Mouse (Mus musculus) liver, embryonic 16.5 days (tissue): Measurements from ENCODE around the gene Pigh. TPM values are rescaled to one million over a fixed set of nuclear protein-coding genes. Genes with fewer than 3 reads are reported as not detected.

Experiments
- ATAC-seq: fragments of 200-750 bp; cut with Nextera tagmentation; 2 replicates; pipeline ENCODE4 v1.8.0; 2017; ENCODE audit warnings: low read depth, mild to moderate bottlenecking, moderate number of reproducible peaks, moderate library complexity
- H3K27ac ChIP-seq: fragments of 300-500 bp; sonication (generic); 2 replicates; pipeline ENCODE4 v1.5.1; 2014; ENCODE audit warnings: mild to moderate bottlenecking, low read length
- H3K27me3 ChIP-seq: fragments of 300-500 bp; sonication (generic); 2 replicates; pipeline ENCODE4 v1.6.1; 2014; ENCODE audit warnings: low read depth, low read length, mixed read lengths; ENCODE audit not compliant: control insufficient read depth, insufficient read depth
- H3K36me3 ChIP-seq: fragments of 300-500 bp; sonication (generic); 2 replicates; pipeline ENCODE4 v1.6.1; 2014; ENCODE audit warnings: mild to moderate bottlenecking; ENCODE audit not compliant: control insufficient read depth, insufficient read depth
- H3K4me1 ChIP-seq: fragments of 300-500 bp; sonication (generic); 2 replicates; pipeline ENCODE4 v1.6.1; 2014; ENCODE audit warnings: low read depth, low read length, mixed read lengths; ENCODE audit not compliant: control insufficient read depth
- H3K4me2 ChIP-seq: fragments of 300-500 bp; sonication (generic); 2 replicates; pipeline ENCODE4 v1.6.1; 2014; ENCODE audit warnings: low read depth, low read length, mixed read lengths
- H3K4me3 ChIP-seq: fragments of 300-500 bp; sonication (generic); 2 replicates; pipeline ENCODE4 v1.5.1; 2014; ENCODE audit warnings: low read depth, mild to moderate bottlenecking, low read length
- H3K9ac ChIP-seq: fragments of 300-500 bp; sonication (generic); 2 replicates; pipeline ENCODE4 v1.6.1; 2014; ENCODE audit warnings: low read depth, low read length
- H3K9me3 ChIP-seq: fragments of 300-500 bp; sonication (generic); replicated peaks from 2 replicates; pipeline ENCODE4 v1.6.1; 2016; ENCODE audit warnings: low read length; ENCODE audit not compliant: control insufficient read depth
- WGBS: fragments of 180-500 bp; shearing (Covaris S2); extraction: QIAGEN DNeasy Blood & Tissue Kit; methylation state at CpG from one replicate; pipeline ENCODE4 v1.1.7; 2014; ENCODE audit not compliant: insufficient replicate concordance; 5-methylcytosine and 5-hydroxymethylcytosine counted together
- polyA plus RNA-seq: library from polyadenylated mRNA; unstranded; fragments of >200 nt; fragmentation: Nextera tagmentation; extraction: Ambion mirVana; gene quantifications from 2 replicates; pipeline ENCODE4 v1.2.1, GENCODE M21; 2015

Gene Pigh
- polyA plus RNA-seq, 1 experiment from 2014 or later, result 5.4 TPM

DNA sequence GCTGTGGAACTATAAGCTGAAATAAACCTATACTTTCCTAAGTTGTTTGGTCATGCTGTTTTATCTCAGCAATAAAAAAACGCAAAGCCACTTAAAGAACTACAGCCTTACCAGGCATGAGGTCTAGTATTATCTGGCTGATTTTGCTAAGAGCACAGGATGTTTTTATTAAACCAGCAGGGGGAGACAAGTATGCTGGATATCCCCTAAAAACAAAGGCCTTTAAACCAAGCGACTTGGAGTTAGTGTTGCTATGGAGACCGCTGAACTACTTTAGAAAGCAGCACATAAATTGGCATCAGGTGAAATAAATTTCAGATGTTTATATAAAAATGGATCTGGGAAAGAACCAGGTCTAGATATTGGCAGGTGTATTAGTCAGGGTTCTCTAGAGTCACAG lies 33.4 kb upstream of the Pigh start:
- Histone ChIP-seq H3K4me3 (no peak overlapping the region), H3K27ac (no peak overlapping the region)
- 27% methylated on average over 3 of the region's 3 CpGs for WGBS

DNA sequence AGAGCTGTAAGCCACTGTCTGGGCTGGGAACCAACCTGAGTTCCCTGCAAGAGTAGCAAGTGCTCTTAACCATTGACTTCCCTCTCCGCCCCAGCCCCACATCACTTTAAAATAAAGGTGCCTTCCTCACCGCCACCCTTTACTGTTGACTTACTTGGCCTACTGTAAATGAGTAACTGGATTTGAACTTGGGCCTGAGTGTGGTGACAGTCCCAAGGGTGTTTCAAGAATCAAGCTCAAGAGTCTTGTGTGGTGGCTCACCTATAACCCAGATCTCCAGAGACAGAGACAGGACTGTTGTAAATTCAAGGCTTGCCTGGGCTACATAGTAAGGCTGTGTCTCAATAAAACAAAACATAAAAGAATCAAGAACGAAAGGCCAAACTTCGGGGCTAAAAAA lies 29.5 kb upstream of the Pigh start:
- no peak overlapping the region for H3K4me3 ChIP-seq
- H3K4me1 ChIP-seq, result no peaks in the 10 kb centered on the region
- H3K9ac ChIP-seq, result no peak overlapping the region
- no peak overlapping the region for H3K27ac ChIP-seq
- 66% methylated on average over 4 of the region's 4 CpGs for WGBS
- ATAC-seq, result no peak
- H3K4me2 ChIP-seq, result no peak overlapping the region
- no peaks in the 10 kb centered on the region for H3K9me3 ChIP-seq
- H3K36me3 ChIP-seq, result no peaks in the 10 kb centered on the region
- no peaks in the 10 kb centered on the region for H3K27me3 ChIP-seq

More for the DNA sequence above, 33.4 kb upstream of the Pigh start:
- ATAC-seq, result no peak
- Histone ChIP-seq H3K36me3 (no peaks in the 10 kb centered on the region), H3K4me1 (no peaks in the 10 kb centered on the region), H3K27me3 (no peaks in the 10 kb centered on the region), H3K9me3 (no peaks in the 10 kb centered on the region), H3K4me2 (no peak overlapping the region), H3K9ac (no peak overlapping the region)

DNA sequence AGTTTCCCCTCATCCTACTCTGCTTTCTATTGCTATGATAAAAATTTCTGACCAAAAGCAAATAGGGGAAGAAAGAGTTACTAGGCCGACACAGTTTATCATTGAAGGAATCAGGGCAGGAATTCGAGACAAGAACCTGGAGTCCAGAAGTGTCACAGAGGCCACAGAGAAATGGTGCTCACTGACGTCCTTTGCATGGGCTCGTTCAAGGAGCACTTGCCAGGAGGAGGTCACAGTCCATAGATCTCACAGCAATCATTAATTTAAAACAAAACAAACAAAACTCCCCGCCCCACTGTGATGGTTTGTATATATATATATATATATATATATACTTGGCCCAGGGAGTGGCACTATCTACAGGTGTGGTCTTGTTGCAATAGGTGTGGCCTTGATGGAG lies 15.9 kb upstream of the Pigh start:
- Histone ChIP-seq H3K9ac (no peak overlapping the region), H3K4me1 (no peaks in the 10 kb centered on the region), H3K4me3 (no peak overlapping the region), H3K36me3 (no peaks in the 10 kb centered on the region), H3K9me3 (no peaks in the 10 kb centered on the region), H3K27ac (no peak overlapping the region), H3K27me3 (peaks cover 5% of the 10 kb centered on the region; the same call in 1 of the 2 replicates), H3K4me2 (no peak overlapping the region)
- no peak for ATAC-seq
- 64% methylated on average over 5 of the region's 5 CpGs for WGBS

DNA sequence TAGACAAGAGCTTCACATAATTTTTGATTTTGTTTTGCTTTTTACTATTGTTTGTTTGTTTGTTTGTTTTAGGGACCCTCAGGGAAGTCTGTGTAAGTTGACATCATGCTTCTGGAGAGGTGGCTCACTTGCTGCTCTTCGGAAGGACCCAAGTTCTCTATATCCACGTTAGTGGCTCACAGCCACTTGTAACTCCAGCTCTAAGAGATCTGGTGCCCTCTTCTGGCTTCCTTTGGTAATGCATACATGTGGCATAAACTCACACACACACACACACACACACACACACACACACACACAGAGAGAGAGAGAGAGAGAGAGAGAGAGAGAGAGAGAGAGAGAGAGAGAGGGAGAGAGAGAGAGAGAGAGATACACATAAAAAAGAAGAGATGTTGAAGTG lies 15.1 kb upstream of the Pigh start:
- WGBS, result 63% methylated on average over 2 of the region's 2 CpGs
- H3K9ac ChIP-seq, result no peak overlapping the region
- H3K4me1 ChIP-seq, result no peaks in the 10 kb centered on the region
- no peaks in the 10 kb centered on the region for H3K36me3 ChIP-seq
- no peak overlapping the region for H3K27ac ChIP-seq
- peaks cover 6% of the 10 kb centered on the region; the same call in 1 of the 2 replicates for H3K27me3 ChIP-seq
- no peak for ATAC-seq
- H3K4me2 ChIP-seq, result no peak overlapping the region
- H3K4me3 ChIP-seq, result no peak overlapping the region
- H3K9me3 ChIP-seq, result no peaks in the 10 kb centered on the region

DNA sequence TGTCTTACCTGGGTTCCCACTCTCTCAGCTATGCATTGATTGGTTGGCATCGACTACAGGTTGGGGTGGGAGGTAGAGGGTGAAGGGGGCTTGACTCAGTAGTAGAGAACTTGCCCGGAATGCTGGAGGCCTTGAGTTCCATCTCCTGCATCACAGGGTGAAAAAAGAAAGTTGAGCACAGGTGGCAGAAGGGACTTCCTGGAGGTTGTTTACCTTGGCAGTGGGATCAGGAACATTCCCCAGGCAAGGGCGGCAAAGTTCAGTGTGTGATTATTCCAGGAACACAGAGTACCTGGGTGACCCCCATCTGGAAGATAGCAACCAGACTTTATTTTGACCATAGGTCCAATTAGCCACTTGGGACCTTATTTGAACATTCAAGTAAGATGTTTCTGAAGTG lies 14.3 kb upstream of the Pigh start:
- Histone ChIP-seq H3K4me2 (no peak overlapping the region), H3K4me3 (no peak overlapping the region), H3K9me3 (no peaks in the 10 kb centered on the region), H3K27me3 (peaks cover 6% of the 10 kb centered on the region; the same call in 1 of the 2 replicates), H3K9ac (no peak overlapping the region), H3K4me1 (no peaks in the 10 kb centered on the region), H3K36me3 (no peaks in the 10 kb centered on the region), H3K27ac (no peak overlapping the region)
- no peak for ATAC-seq
- 59% methylated on average over 3 of the region's 3 CpGs for WGBS

GRCm38 (mm10) chr12:79097106-79097752 lies 7.8 kb upstream of the Pigh start:
- Histone ChIP-seq H3K4me1 (no peaks in the 10 kb centered on the region), H3K36me3 (no peaks in the 10 kb centered on the region), H3K27ac (no peak overlapping the region), H3K4me2 (no peak overlapping the region), H3K9ac (no peak overlapping the region), H3K9me3 (no peaks in the 10 kb centered on the region), H3K27me3 (peaks cover 6% of the 10 kb centered on the region; the same call in 1 of the 2 replicates), H3K4me3 (no peak overlapping the region)
- WGBS, result 39% methylated on average over 3 of the region's 3 CpGs
- no peak for ATAC-seq

- Histone ChIP-seq H3K4me3 (no peak overlapping the region), H3K27ac (no peak overlapping the region), H3K27me3 (no peaks in the 10 kb centered on the region), H3K36me3 (no peaks in the 10 kb centered on the region), H3K9ac (no peak overlapping the region), H3K4me2 (no peak overlapping the region), H3K4me1 (peaks cover 4% of the 10 kb centered on the region; the same call in 1 of the 2 replicates), H3K9me3 (no peaks in the 10 kb centered on the region)
- no peak for ATAC-seq
- 33% methylated on average over 4 of the region's 4 CpGs for WGBS
Measured at GRCm38 (mm10) chr12:79092569-79092968, 3.1 kb upstream of the Pigh start.

GRCm38 (mm10) chr12:79073362-79073761 lies 16.1 kb downstream of the Pigh start:
- no peak overlapping the region for H3K9ac ChIP-seq
- H3K4me2 ChIP-seq, result no peak overlapping the region
- WGBS, result 76% methylated on average over 6 of the region's 6 CpGs
- H3K4me3 ChIP-seq, result no peak overlapping the region
- ATAC-seq, result no peak
- no peaks in the 10 kb centered on the region for H3K9me3 ChIP-seq
- no peaks in the 10 kb centered on the region; the same call in 1 of the 2 replicates for H3K36me3 ChIP-seq
- no peaks in the 10 kb centered on the region for H3K27me3 ChIP-seq
- H3K4me1 ChIP-seq, result no peaks in the 10 kb centered on the region
- no peak overlapping the region for H3K27ac ChIP-seq

- Histone ChIP-seq H3K9me3 (no peaks in the 10 kb centered on the region), H3K4me2 (no peak overlapping the region), H3K27ac (no peak overlapping the region), H3K4me3 (no peak overlapping the region), H3K9ac (no peak overlapping the region), H3K36me3 (no peaks in the 10 kb centered on the region; the same call in 1 of the 2 replicates), H3K4me1 (no peaks in the 10 kb centered on the region), H3K27me3 (no peaks in the 10 kb centered on the region)
- 75% methylated on average over 6 of the region's 6 CpGs for WGBS
- ATAC-seq, result no peak
Measured at GRCm38 (mm10) chr12:79072576-79072975, 16.9 kb downstream of the Pigh start.
